Mouse (Mus musculus): ENCODE measurements at regions not wholly inside any gene's neighbourhood (a gene's known extent, or its start where the extent isn't known, plus 50 kb on each side); places are given as distances from the start of the nearest gene placed in this dataset.

DNA sequence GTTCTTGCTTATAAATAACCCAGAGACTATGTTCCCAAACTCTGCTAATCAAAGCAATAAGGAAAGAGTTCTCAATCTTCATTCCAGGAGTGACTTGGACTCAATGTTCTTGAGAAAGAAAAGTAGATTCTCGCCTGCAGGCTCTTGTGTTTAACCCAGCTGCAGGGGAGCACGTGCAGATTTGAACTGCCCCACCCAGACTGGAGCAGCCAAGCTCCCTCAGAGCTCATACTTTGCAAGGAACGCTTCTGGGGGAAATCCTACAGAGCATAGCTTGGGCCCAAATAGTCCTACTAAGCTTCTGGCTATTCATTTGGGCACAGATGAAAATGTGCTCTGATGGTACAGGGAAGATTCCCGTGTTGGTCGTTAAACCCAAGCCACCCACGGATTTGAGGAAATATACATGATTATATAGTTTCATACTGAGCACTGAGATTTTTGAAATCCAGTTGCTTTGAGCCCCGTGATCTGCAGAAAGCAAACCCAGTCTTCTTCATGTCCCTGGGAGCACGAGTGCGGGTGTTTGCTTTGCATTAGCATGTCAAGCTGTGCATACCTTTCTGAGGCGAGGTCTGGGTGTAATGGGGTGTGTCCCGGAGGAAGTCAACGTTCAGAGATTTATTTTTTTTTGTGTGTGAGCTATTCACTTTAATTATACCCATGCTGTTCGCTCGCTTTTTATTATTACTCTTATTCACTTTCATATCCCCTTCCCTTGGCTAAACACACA lies 99.1 kb upstream of the Trp63 start:
- TF ChIP-seq POLR2A (IDR thresholded peaks at IDR 0.05; ENCODE audit: insufficient read length, low read depth), result no peak
- TF ChIP-seq USF1 (IDR thresholded peaks at IDR 0.05; ENCODE audit: low read depth), result no peak
- no peak for TF ChIP-seq CEBPB (IDR thresholded peaks at IDR 0.05; ENCODE audit: insufficient read depth, poor library complexity, severe bottlenecking)
- no peak for TF ChIP-seq TCF12 (IDR thresholded peaks at IDR 0.05; ENCODE audit: insufficient read depth, poor library complexity, severe bottlenecking)
- no peak for TF ChIP-seq REST (IDR thresholded peaks at IDR 0.05; ENCODE audit: insufficient read depth, insufficient read length)
- no peak for TF ChIP-seq MYOD1 (IDR thresholded peaks at IDR 0.05; ENCODE audit: control insufficient read depth in 1 of 3, insufficient read length in 2 of 3, low read depth in 2 of 3)
- TF ChIP-seq E2F4 (IDR thresholded peaks at IDR 0.05; ENCODE audit: insufficient read depth), result no peak
- TF ChIP-seq SRF (IDR thresholded peaks at IDR 0.05; ENCODE audit: control insufficient read depth, insufficient read length, low read depth), result no peak
- TF ChIP-seq POLR2AphosphoS2 (IDR thresholded peaks at IDR 0.05; ENCODE audit: insufficient read length, low read depth), result no peak
- no peak for TF ChIP-seq TCF3 (IDR thresholded peaks at IDR 0.05; ENCODE audit: insufficient read length, low read depth)
- no peak for TF ChIP-seq MAX (IDR thresholded peaks at IDR 0.05; ENCODE audit: low read depth)
